Comparison of ENCODE assay signal across 1 mouse cellular context in the genomic region with DNA sequence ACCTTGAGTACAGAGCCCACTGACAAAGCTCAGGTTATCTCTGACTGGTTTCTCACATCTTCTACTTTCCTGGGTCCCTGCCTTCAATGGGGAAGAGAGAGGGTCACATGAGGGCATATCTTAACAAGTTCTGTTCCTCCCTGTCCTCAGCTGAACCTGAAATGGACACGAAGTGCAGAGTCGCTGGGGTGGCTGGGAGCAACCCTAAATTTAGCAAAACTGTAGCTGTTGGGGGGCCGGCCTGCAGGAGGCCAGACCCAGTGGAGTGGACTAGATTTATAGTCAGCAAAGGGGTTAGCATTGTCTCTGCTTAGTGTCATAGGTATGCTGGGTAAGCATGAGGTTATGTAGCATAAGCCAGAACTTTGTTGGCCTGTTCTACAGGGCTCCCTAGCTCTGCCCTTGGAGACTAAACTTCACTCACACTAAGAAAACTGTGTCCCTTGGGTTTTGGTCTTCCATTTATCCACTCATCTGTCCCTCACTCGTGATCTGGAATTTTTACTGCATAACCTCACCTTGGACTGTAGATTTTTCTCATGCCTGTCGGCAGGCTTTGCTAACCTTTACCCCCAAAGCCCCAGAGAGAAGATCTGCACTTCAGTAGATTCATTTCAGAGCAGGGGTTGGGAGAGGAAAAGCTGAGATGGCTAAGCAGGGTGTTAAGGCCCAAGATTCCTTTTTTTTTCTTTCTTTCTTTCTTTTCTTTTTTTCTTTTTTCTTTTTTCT.
TF ChIP-seq lines count a peak whose summit lies in the region.

No protein-coding gene starts in this region.

TF ChIP-seq in MEL, 35 proteins besides CTCF, POLR2A, EP300 and RAD21 (continued from another document):
- no peak; the same call in 1 of the 2 replicates for TF ChIP-seq MXI1 (IDR thresholded peaks at IDR 0.05; ENCODE audit: low read depth, low read length)
- TF ChIP-seq CHD2 (IDR thresholded peaks at IDR 0.05; ENCODE audit: low read length), result no peak
- TF ChIP-seq MEF2A (IDR thresholded peaks at IDR 0.05; ENCODE audit: extremely low read depth, insufficient replicate concordance, low read depth, low read length, poor library complexity, severe bottlenecking), result 0 out of 2 replicates have a peak, but pooled peaks have one; percentile 62
- peak; percentile 78; the same call in 1 of the 2 replicates for TF ChIP-seq ZNF384 (IDR thresholded peaks at IDR 0.05; ENCODE audit: low read depth, low read length)
- no peak for TF ChIP-seq NELFE (IDR thresholded peaks at IDR 0.05; ENCODE audit: low read depth, low read length)
- TF ChIP-seq GABPA (IDR thresholded peaks at IDR 0.05; ENCODE audit: low read depth, low read length), result no peak
- no peak for TF ChIP-seq MAFK (IDR thresholded peaks at IDR 0.05; ENCODE audit: borderline replicate concordance, low read depth, low read length)
- no peak for TF ChIP-seq TAL1 (IDR thresholded peaks at IDR 0.05; ENCODE audit: low read length)
- TF ChIP-seq TBP (IDR thresholded peaks at IDR 0.05; ENCODE audit: low read depth, low read length), result peak; percentile 46; the same call in 1 of the 2 replicates
- TF ChIP-seq POLR2AphosphoS2 (IDR thresholded peaks at IDR 0.05; ENCODE audit: low read length), result no peak
- TF ChIP-seq KAT2A (conservative IDR thresholded peaks at IDR 0.05; ENCODE audit: low read depth, low read length), result no peak
- TF ChIP-seq HCFC1 (IDR thresholded peaks at IDR 0.05; ENCODE audit: low read depth, low read length), result peak; percentile 53; the same call in 1 of the 2 replicates
- peak in 1 of 2 experiments; percentile 60; a peak in 2 of 4 replicates for TF ChIP-seq USF2 (IDR thresholded peaks at IDR 0.05; ENCODE audit: borderline replicate concordance in 1 of 2, insufficient read depth in 1 of 2, low read depth in 1 of 2, low read length in 2 of 2)
- no peak for TF ChIP-seq BHLHE40 (IDR thresholded peaks at IDR 0.05; ENCODE audit: borderline replicate concordance, low read depth, low read length)
